Mouse (Mus musculus): ENCODE measurements around the gene Hsf2bp. TPM values are rescaled to one million over a fixed set of nuclear protein-coding genes. Genes with fewer than 3 reads are reported as not detected.
A peak's percentile ranks its signal among the peaks of the same experiment; 100 is the strongest.

Gene Hsf2bp
- polyA plus RNA-seq, 1 experiment from 2014 or later: 0.64 TPM

DNA sequence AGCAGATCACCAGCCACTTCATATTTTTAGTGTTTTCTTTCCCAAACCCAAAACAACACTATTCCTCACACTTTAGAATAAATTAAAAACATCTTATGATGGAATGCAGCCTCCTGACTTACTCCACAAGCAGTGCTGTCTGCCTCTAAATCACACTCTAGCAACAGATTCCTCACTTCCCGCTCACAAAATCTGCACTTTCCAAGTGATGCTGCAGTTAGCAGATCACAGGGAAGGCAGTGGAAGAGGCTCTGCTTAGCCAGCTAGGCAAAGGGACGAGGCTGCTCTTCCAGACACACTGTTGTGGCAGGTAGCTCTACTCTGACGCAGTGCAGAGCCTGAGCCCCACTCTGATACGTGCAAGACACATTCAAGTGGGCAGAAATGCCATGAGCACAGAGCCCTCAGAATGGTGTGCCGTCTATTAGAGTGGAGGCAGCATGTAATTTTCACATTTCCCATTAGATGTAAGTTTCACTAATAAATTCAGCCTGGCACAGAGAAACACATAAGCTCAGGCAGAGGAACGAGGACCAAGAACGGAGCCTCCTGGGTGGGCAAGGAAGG, 62.4 kb downstream of the Hsf2bp start:
- WGBS: 58% methylated on average over 7 of the region's 7 CpGs
- H3K4me1 ChIP-seq (ENCODE audit: control insufficient read depth, insufficient read depth, low read length): no peaks in the 10 kb centered on the region
- no peak overlapping the region for H3K27ac ChIP-seq (replicated peaks; ENCODE audit: low read depth, low read length)
- no peaks in the 10 kb centered on the region for H3K9me3 ChIP-seq (ENCODE audit: control insufficient read depth, low read length)
- no peak overlapping the region for H3K4me3 ChIP-seq (ENCODE audit: low read depth, low read length)
- ATAC-seq (ENCODE audit: insufficient number of reproducible peaks, low FRiP score, low TSS enrichment, low read depth) (no peak), DNase-seq (ENCODE audit: low spot score) (no peak)
- no peak overlapping the region for H3K4me2 ChIP-seq (ENCODE audit: low read depth, severe bottlenecking)
- no peaks in the 10 kb centered on the region for H3K36me3 ChIP-seq (ENCODE audit: control insufficient read depth, insufficient read depth, low read length)
- H3K9ac ChIP-seq (ENCODE audit: low read length): no peak overlapping the region
- no peaks in the 10 kb centered on the region for H3K27me3 ChIP-seq (ENCODE audit: control insufficient read depth, insufficient read depth, low read length)

DNA sequence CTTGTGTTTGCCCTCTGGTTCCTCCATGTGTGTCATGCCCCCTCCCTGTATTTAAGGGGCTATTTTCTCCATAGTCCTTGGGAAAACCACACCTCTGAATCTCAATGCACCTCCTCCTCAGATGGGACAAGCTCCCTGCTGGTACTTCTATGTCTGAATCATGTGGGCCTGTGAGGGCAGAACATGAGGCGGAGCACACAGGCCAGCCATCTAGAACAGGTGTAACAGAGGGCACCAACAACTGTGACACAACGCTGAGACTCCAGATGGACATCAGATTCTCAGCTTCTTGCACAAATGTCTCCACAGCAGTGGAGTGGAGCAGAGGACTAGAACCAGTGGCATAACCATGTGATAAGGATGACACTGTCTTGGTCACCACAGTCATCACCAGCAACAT, 65.3 kb downstream of the Hsf2bp start:
- no peaks in the 10 kb centered on the region for H3K27me3 ChIP-seq (ENCODE audit: control insufficient read depth, insufficient read depth, low read length)
- no peak overlapping the region for H3K27ac ChIP-seq (replicated peaks; ENCODE audit: low read depth, low read length)
- no peaks in the 10 kb centered on the region for H3K9me3 ChIP-seq (ENCODE audit: control insufficient read depth, low read length)
- H3K9ac ChIP-seq (ENCODE audit: low read length): no peak overlapping the region
- no peak overlapping the region for H3K4me3 ChIP-seq (ENCODE audit: low read depth, low read length)
- no peaks in the 10 kb centered on the region for H3K36me3 ChIP-seq (ENCODE audit: control insufficient read depth, insufficient read depth, low read length)
- DNase-seq (ENCODE audit: low spot score) (no peak), ATAC-seq (ENCODE audit: insufficient number of reproducible peaks, low FRiP score, low TSS enrichment, low read depth) (no peak)
- H3K4me1 ChIP-seq (ENCODE audit: control insufficient read depth, insufficient read depth, low read length): peaks cover under 1% of the 10 kb centered on the region; the same call in 1 of the 2 replicates
- no peak overlapping the region for H3K4me2 ChIP-seq (ENCODE audit: low read depth, severe bottlenecking)
- WGBS: 95% methylated on average over 2 of the region's 2 CpGs

DNA sequence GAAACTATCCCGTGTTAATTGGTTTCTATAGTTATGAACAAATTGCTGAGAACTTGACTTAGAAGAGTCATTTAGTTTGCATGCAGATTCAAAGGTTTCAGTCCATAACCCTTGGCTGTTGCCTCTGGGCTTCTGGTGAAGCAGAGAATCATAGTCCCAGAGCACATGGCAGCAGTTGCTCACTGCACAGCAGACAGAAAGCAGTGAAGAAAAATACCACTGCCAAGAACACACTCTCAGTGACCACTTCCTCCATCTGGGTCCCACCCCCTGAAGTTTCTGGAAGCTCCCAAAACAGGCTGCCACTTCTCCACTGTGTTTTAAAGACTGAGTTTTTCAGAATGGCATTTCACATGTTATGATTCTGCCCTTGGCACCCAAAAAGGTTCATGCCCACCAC, 67.3 kb downstream of the Hsf2bp start:
- no peak overlapping the region for H3K27ac ChIP-seq (replicated peaks; ENCODE audit: low read depth, low read length)
- ATAC-seq (ENCODE audit: insufficient number of reproducible peaks, low FRiP score, low TSS enrichment, low read depth) (no peak), DNase-seq (ENCODE audit: low spot score) (no peak)
- H3K9ac ChIP-seq (ENCODE audit: low read length): no peak overlapping the region
- H3K9me3 ChIP-seq (ENCODE audit: control insufficient read depth, low read length): no peaks in the 10 kb centered on the region
- no peaks in the 10 kb centered on the region for H3K27me3 ChIP-seq (ENCODE audit: control insufficient read depth, insufficient read depth, low read length)
- 87% methylated on average over 1 of the region's 1 CpGs for WGBS
- H3K4me2 ChIP-seq (ENCODE audit: low read depth, severe bottlenecking): no peak overlapping the region
- no peaks in the 10 kb centered on the region for H3K36me3 ChIP-seq (ENCODE audit: control insufficient read depth, insufficient read depth, low read length)
- H3K4me3 ChIP-seq (ENCODE audit: low read depth, low read length): no peak overlapping the region
- peaks cover 8% of the 10 kb centered on the region; the same call in 1 of the 2 replicates for H3K4me1 ChIP-seq (ENCODE audit: control insufficient read depth, insufficient read depth, low read length)

DNA sequence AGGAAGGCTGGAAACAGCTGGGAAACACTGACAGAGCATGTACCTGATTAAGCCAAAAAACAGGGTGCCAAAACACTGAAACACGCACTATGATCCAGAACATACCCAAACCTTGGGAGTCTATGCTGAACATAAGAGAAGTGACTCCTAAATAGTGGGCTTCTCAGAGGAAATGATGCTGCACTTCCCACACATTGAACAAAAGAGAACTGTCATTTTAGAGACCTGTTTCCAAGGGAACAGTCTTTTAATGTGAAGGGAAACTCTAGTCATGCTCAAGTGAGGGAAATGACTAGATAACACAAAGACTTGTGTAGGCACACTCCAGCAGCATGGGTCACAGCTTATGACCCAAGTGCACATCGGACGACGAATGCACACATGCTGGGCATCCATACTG, 68.8 kb downstream of the Hsf2bp start:
- Histone ChIP-seq H3K4me1 (ENCODE audit: control insufficient read depth, insufficient read depth, low read length) (peaks cover 8% of the 10 kb centered on the region; the same call in 1 of the 2 replicates), H3K36me3 (ENCODE audit: control insufficient read depth, insufficient read depth, low read length) (no peaks in the 10 kb centered on the region), H3K27me3 (ENCODE audit: control insufficient read depth, insufficient read depth, low read length) (no peaks in the 10 kb centered on the region), H3K4me3 (ENCODE audit: low read depth, low read length) (no peak overlapping the region), H3K4me2 (ENCODE audit: low read depth, severe bottlenecking) (no peak overlapping the region), H3K9ac (ENCODE audit: low read length) (no peak overlapping the region), H3K9me3 (ENCODE audit: control insufficient read depth, low read length) (no peaks in the 10 kb centered on the region), H3K27ac (replicated peaks; ENCODE audit: low read depth, low read length) (no peak overlapping the region)
- ATAC-seq (ENCODE audit: insufficient number of reproducible peaks, low FRiP score, low TSS enrichment, low read depth) (no peak), DNase-seq (ENCODE audit: low spot score) (no peak)
- WGBS: 91% methylated on average over 4 of the region's 4 CpGs

DNA sequence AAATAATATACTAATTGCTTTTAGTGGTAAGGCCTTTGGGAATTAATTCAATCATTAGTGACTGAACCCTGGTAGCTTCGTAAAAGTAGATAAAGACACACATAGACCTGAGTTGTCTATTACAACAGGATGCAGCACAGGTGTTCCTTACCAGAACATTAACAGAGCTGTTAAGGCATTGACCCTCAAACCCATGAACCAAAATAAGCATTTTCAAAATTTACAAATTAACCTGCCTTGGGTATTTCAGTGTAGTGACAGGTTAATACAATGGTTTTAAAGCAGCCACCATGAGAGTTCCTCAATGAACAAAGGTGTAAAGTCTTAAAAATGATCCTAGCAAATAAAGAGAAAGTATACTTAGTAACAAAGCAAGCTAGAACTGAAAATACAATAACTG, 69.6 kb downstream of the Hsf2bp start:
- no peaks in the 10 kb centered on the region for H3K9me3 ChIP-seq (ENCODE audit: control insufficient read depth, low read length)
- peaks cover 8% of the 10 kb centered on the region; the same call in 1 of the 2 replicates for H3K4me1 ChIP-seq (ENCODE audit: control insufficient read depth, insufficient read depth, low read length)
- no peaks in the 10 kb centered on the region for H3K27me3 ChIP-seq (ENCODE audit: control insufficient read depth, insufficient read depth, low read length)
- no peak overlapping the region for H3K4me2 ChIP-seq (ENCODE audit: low read depth, severe bottlenecking)
- H3K9ac ChIP-seq (ENCODE audit: low read length): no peak overlapping the region
- no peak overlapping the region for H3K4me3 ChIP-seq (ENCODE audit: low read depth, low read length)
- 96% methylated on average over 1 of the region's 1 CpGs for WGBS
- no peak overlapping the region for H3K27ac ChIP-seq (replicated peaks; ENCODE audit: low read depth, low read length)
- ATAC-seq (ENCODE audit: insufficient number of reproducible peaks, low FRiP score, low TSS enrichment, low read depth) (no peak), DNase-seq (ENCODE audit: low spot score) (no peak)
- H3K36me3 ChIP-seq (ENCODE audit: control insufficient read depth, insufficient read depth, low read length): no peaks in the 10 kb centered on the region

DNA sequence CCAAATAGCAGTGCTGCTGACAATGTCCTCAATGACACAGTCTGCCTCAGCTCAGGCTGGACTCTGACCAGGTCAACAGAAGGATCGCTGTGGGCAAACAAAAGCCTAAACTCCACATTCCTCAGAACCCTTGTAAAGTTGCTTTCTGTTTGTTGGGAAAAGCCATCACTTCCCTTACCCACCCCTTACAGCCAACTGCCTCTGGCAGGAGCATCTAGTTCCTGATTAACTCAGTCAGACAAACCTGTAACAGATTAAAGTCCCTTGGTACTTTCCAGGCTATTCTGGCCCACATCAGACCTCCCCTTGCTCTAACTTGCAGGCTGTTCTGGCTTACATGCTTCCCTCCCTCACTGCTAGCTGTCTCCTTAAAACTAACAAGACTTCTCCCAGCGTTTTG, 70.5 kb downstream of the Hsf2bp start:
- Histone ChIP-seq H3K9ac (ENCODE audit: low read length) (no peak overlapping the region), H3K9me3 (ENCODE audit: control insufficient read depth, low read length) (no peaks in the 10 kb centered on the region), H3K4me1 (ENCODE audit: control insufficient read depth, insufficient read depth, low read length) (peaks cover 8% of the 10 kb centered on the region; the same call in 1 of the 2 replicates), H3K4me3 (ENCODE audit: low read depth, low read length) (no peak overlapping the region), H3K27ac (replicated peaks; ENCODE audit: low read depth, low read length) (no peak overlapping the region; the same call in 1 of the 2 replicates), H3K36me3 (ENCODE audit: control insufficient read depth, insufficient read depth, low read length) (no peaks in the 10 kb centered on the region), H3K4me2 (ENCODE audit: low read depth, severe bottlenecking) (no peak overlapping the region), H3K27me3 (ENCODE audit: control insufficient read depth, insufficient read depth, low read length) (no peaks in the 10 kb centered on the region)
- peak; percentile 63 for DNase-seq (ENCODE audit: low spot score)
- WGBS: 34% methylated on average over 2 of the region's 2 CpGs
- ATAC-seq (ENCODE audit: insufficient number of reproducible peaks, low FRiP score, low TSS enrichment, low read depth): no peak

DNA sequence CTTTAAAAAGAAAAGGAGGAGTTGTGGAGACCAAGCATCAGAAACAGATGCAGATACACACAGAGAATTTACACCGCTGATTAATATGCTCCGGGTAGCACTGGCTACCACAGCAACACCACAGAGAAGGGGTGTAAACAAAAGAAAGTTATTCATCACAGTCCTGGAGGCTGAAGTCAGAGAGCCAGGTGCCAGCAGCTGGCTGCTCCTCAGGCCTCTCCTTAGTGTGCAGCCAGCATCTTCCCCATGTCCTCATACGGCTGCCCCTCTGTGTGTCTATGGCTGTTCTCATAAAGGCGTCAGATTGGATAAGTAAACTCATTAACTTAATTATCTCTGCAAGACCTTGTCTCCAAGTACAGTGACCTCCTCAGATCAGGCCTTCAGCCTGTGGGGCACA, 73.2 kb downstream of the Hsf2bp start:
- ATAC-seq (ENCODE audit: insufficient number of reproducible peaks, low FRiP score, low TSS enrichment, low read depth): no peak
- H3K9ac ChIP-seq (ENCODE audit: low read length): no peak overlapping the region
- no peaks in the 10 kb centered on the region for H3K36me3 ChIP-seq (ENCODE audit: control insufficient read depth, insufficient read depth, low read length)
- H3K4me1 ChIP-seq (ENCODE audit: control insufficient read depth, insufficient read depth, low read length): peaks cover 8% of the 10 kb centered on the region; the same call in 1 of the 2 replicates
- no peak overlapping the region for H3K4me2 ChIP-seq (ENCODE audit: low read depth, severe bottlenecking)
- no peak overlapping the region for H3K4me3 ChIP-seq (ENCODE audit: low read depth, low read length)
- H3K27me3 ChIP-seq (ENCODE audit: control insufficient read depth, insufficient read depth, low read length): no peaks in the 10 kb centered on the region
- H3K9me3 ChIP-seq (ENCODE audit: control insufficient read depth, low read length): no peaks in the 10 kb centered on the region
- DNase-seq (ENCODE audit: low spot score): no peak
- no peak overlapping the region for H3K27ac ChIP-seq (replicated peaks; ENCODE audit: low read depth, low read length)
- 82% methylated on average over 4 of the region's 4 CpGs for WGBS

DNA sequence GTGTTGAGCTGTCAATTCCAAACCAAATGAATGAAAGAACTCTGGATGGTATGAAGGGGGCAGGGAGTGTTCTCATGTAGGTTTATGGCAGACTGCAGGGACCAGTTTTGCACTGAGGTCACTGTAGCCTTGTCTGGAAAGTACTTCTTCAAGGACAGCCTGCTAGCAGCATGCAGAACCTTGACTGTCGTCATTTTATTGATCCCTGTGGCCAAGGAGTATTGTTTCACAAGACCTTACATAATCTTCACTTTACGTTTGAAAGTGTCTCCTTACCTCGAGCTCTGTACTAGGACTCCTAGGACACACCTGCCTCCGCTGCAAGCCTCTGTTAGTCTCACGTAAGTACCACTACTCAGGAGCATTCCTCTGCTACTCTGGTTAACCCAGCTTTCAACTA, 73.9 kb downstream of the Hsf2bp start:
- ATAC-seq (ENCODE audit: insufficient number of reproducible peaks, low FRiP score, low TSS enrichment, low read depth) (no peak), DNase-seq (ENCODE audit: low spot score) (no peak)
- Histone ChIP-seq H3K27me3 (ENCODE audit: control insufficient read depth, insufficient read depth, low read length) (no peaks in the 10 kb centered on the region), H3K4me1 (ENCODE audit: control insufficient read depth, insufficient read depth, low read length) (peaks cover 8% of the 10 kb centered on the region; the same call in 1 of the 2 replicates), H3K4me3 (ENCODE audit: low read depth, low read length) (no peak overlapping the region), H3K9ac (ENCODE audit: low read length) (no peak overlapping the region), H3K4me2 (ENCODE audit: low read depth, severe bottlenecking) (no peak overlapping the region), H3K9me3 (ENCODE audit: control insufficient read depth, low read length) (no peaks in the 10 kb centered on the region), H3K36me3 (ENCODE audit: control insufficient read depth, insufficient read depth, low read length) (no peaks in the 10 kb centered on the region), H3K27ac (replicated peaks; ENCODE audit: low read depth, low read length) (no peak overlapping the region)
- WGBS: 84% methylated on average over 5 of the region's 5 CpGs

DNA sequence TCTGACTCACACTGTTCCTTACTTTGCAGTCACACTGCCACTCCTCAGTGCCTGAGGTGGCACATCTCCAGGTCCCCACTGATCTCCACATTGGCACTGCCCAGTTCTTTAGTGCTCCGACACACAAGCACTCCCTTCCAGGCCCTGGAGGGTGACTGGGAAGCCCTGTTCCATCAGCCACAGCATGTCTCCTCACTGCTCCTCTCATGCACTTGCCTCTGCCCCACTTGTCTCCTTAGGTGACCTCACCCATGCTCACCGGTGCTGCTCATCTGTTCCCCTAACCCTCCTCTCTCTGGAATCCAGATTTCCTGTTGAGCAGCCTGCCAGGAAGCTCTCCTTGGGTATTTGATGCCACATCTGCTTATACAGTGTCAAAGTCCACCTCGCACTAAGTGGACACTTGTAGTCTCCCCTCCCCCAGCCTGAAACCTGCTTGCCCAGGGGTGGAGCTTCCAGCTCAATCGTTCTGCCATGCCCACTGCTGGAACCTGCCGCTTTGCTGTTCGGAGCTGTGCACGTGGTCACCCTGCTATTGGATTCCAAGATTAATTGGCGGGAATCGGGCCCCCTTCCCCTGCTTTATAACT, 81.5 kb downstream of the Hsf2bp start:
- no peak overlapping the region for H3K4me2 ChIP-seq (ENCODE audit: low read depth, severe bottlenecking)
- H3K4me1 ChIP-seq (ENCODE audit: control insufficient read depth, insufficient read depth, low read length): no peaks in the 10 kb centered on the region
- ATAC-seq (ENCODE audit: insufficient number of reproducible peaks, low FRiP score, low TSS enrichment, low read depth) (no peak), DNase-seq (ENCODE audit: low spot score) (no peak)
- H3K4me3 ChIP-seq (ENCODE audit: low read depth, low read length): no peak overlapping the region
- H3K27ac ChIP-seq (replicated peaks; ENCODE audit: low read depth, low read length): no peak overlapping the region
- 91% methylated on average over 9 of the region's 9 CpGs for WGBS
- H3K27me3 ChIP-seq (ENCODE audit: control insufficient read depth, insufficient read depth, low read length): no peaks in the 10 kb centered on the region
- no peaks in the 10 kb centered on the region for H3K36me3 ChIP-seq (ENCODE audit: control insufficient read depth, insufficient read depth, low read length)
- H3K9me3 ChIP-seq (ENCODE audit: control insufficient read depth, low read length): no peaks in the 10 kb centered on the region
- no peak overlapping the region for H3K9ac ChIP-seq (ENCODE audit: low read length)
